Mouse (Mus musculus): ENCODE data around the gene Pgbd1. TPM values are rescaled to one million over a fixed set of nuclear protein-coding genes. Genes with fewer than 3 reads are reported as not detected.

Gene Pgbd1
- total and polyA plus RNA-seq, 3 experiments: 3.9 to 7.4 (median 4.0) TPM

DNA sequence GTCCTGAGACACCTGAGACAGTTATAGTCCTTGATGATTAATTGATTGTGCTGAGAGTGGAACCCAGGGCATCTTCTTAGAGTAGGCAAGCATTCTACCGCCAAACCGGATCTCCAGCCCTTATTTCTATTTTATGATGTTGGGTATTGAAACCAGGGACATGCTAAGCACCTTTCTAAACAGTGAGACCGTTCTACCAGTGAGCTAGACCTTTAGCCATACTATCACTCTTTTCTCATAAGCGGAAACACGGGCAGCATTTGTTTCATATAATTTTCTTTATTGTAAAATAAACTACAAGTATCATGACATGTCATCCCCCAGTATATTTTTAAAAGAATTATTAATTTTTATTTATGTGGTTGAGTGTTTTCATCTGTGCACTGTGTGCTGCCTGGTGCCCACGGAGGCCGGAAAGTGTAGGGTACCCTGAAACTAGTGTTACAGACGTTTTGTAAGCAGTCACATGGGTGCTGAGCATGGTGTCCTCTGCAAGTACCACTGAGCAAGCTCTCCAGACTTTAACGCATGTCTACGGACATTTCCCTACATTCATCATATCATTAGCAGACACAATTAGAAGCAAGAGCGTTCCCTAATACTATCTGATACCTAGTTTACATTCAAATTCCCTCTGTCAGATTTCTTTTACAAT is 31.9 kb downstream of the Pgbd1 start:
- H3K36me3 ChIP-seq (replicated peaks in 1 of 2; ENCODE audit: control insufficient read depth in 1 of 2, insufficient read depth in 1 of 2, low read length in 1 of 2): no peaks in the 10 kb centered on the region
- in situ Hi-C loops (cut with MboI; ENCODE audit: low pct_ligation_motif_present, low pct_unique_long_range_greater_than_20kb, low sequenced_read_pairs) (loop anchor here (10.0 to 25.0 kb wide), 2 partner anchors 46 to 603 kb away; partner anchors contain the start of genes Prss16 and Zscan26), dilution Hi-C loops (cut with MboI; ENCODE audit: extremely low pct_ligation_motif_present, extremely low pct_unique_long_range_greater_than_20kb, low sequenced_read_pairs) (no loop called here)
- no peaks in the 10 kb centered on the region for H3K27me3 ChIP-seq (replicated peaks)
- H3K27ac ChIP-seq (ENCODE audit: insufficient read depth, low read depth): no peak overlapping the region
- H3K4me2 ChIP-seq (ENCODE audit: insufficient read depth, low read depth, poor library complexity, severe bottlenecking): no peak overlapping the region
- no peak overlapping the region for H3K9ac ChIP-seq (ENCODE audit: insufficient read depth, low read depth)
- no peak overlapping the region for H3K4me3 ChIP-seq (replicated peaks in 1 of 3; ENCODE audit: low read depth in 2 of 3, low read length in 2 of 3, poor library complexity in 1 of 3)
- no peaks in the 10 kb centered on the region for H3K4me1 ChIP-seq (ENCODE audit: control insufficient read depth in 1 of 2, insufficient read depth in 2 of 2)
- TF ChIP-seq RCOR1 (conservative IDR thresholded peaks at IDR 0.05; ENCODE audit: low read depth, low read length) (no peak), TBP (conservative IDR thresholded peaks at IDR 0.05; ENCODE audit: low read depth, low read length) (no peak), MAFK (IDR thresholded peaks at IDR 0.05; ENCODE audit: insufficient replicate concordance, low read length) (no peak), ZNF384 (IDR thresholded peaks at IDR 0.05; ENCODE audit: low read depth, low read length) (no peak), MAZ (IDR thresholded peaks at IDR 0.05; ENCODE audit: low read depth, low read length) (no peak), HCFC1 (IDR thresholded peaks at IDR 0.05; ENCODE audit: low read depth, low read length) (no peak), MEF2A (IDR thresholded peaks at IDR 0.05; ENCODE audit: borderline replicate concordance, low read depth, low read length) (no peak), POLR2AphosphoS2 (IDR thresholded peaks at IDR 0.05; ENCODE audit: low read depth, low read length) (no peak), E2F4 (IDR thresholded peaks at IDR 0.05; ENCODE audit: insufficient replicate concordance, low read depth, low read length) (no peak), BHLHE40 (IDR thresholded peaks at IDR 0.05; ENCODE audit: low read depth, low read length) (no peak), PAX5 (IDR thresholded peaks at IDR 0.05; ENCODE audit: low read length) (no peak), CHD2 (IDR thresholded peaks at IDR 0.05; ENCODE audit: low read length) (no peak), ZC3H11A (IDR thresholded peaks at IDR 0.05; ENCODE audit: low read depth, low read length) (no peak)
- no peaks in the 10 kb centered on the region for H3K9me3 ChIP-seq (replicated peaks; ENCODE audit: low read length)
- no peaks in the 10 kb centered on the region for H3K79me2 ChIP-seq (replicated peaks; ENCODE audit: control insufficient read depth, extremely low read depth, insufficient read depth, poor library complexity, severe bottlenecking)
- no peak for DNase-seq (ENCODE audit: extremely low read depth)

DNA sequence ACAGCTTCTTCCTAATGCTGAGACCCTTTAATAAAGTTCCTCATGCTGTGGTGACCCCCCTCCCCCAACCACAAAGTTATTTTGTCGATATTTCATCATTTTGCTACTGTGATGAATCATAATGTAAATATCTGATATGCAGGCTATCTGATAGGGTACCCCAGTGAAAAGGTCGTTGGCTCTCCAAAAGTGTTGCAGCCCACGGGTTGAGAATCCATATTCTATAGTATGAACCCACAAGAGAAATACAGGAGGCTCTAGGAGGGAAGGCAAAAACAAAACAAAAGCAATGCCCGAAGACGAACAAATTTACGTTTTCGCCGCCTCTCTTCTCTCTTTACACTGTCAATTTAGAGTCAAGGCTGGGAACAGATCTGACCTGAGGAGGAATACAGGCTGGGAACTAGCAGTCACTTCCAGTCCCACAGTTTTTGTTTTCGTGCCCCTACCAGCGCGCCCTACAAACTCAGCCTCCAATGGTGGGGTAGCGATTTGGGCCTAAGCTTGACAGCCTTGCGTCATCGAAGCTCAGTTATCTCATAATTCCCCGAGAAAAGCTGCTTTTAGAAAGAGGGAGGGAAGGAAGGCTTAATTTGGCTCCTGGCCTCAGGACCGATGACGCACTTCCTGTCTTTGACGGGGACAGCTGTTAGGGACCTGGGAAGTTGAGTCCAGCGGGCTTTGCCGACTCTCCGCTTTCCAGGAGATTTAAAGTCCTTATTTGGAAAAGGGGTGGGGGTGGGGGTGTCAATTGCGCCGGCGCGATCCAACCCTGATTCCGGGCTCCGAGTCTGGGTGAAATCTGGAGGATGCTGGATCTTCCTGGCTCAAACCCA is 32.7 kb downstream of the Pgbd1 start:
- Histone ChIP-seq H3K4me2 (ENCODE audit: insufficient read depth, low read depth, poor library complexity, severe bottlenecking) (no peak overlapping the region), H3K27me3 (replicated peaks) (no peaks in the 10 kb centered on the region), H3K4me3 (replicated peaks in 1 of 3; ENCODE audit: low read depth in 2 of 3, low read length in 2 of 3, poor library complexity in 1 of 3) (no peak overlapping the region), H3K36me3 (replicated peaks in 1 of 2; ENCODE audit: control insufficient read depth in 1 of 2, insufficient read depth in 1 of 2, low read length in 1 of 2) (no peaks in the 10 kb centered on the region), H3K9me3 (replicated peaks; ENCODE audit: low read length) (no peaks in the 10 kb centered on the region), H3K27ac (ENCODE audit: insufficient read depth, low read depth) (no peak overlapping the region), H3K4me1 (ENCODE audit: control insufficient read depth in 1 of 2, insufficient read depth in 2 of 2) (peaks cover 0 to under 1% of the 10 kb centered on the region in 2 experiments; a peak in 1 of 4 replicates), H3K9ac (ENCODE audit: insufficient read depth, low read depth) (no peak overlapping the region), H3K79me2 (replicated peaks; ENCODE audit: control insufficient read depth, extremely low read depth, insufficient read depth, poor library complexity, severe bottlenecking) (no peaks in the 10 kb centered on the region)
- no peak for DNase-seq (ENCODE audit: extremely low read depth)
- in situ Hi-C loops (cut with MboI; ENCODE audit: low pct_ligation_motif_present, low pct_unique_long_range_greater_than_20kb, low sequenced_read_pairs): loop anchor here (10.0 to 25.0 kb wide), 2 partner anchors 47 to 604 kb away; partner anchors contain the start of genes Prss16 and Zscan26
- TF ChIP-seq MAZ (IDR thresholded peaks at IDR 0.05; ENCODE audit: low read depth, low read length): no peak
- TF ChIP-seq RCOR1 (conservative IDR thresholded peaks at IDR 0.05; ENCODE audit: low read depth, low read length): no peak
- dilution Hi-C loops (cut with MboI; ENCODE audit: extremely low pct_ligation_motif_present, extremely low pct_unique_long_range_greater_than_20kb, low sequenced_read_pairs): no loop called here

Measured in CH12.LX (cell line).